Mouse (Mus musculus) bone marrow, adult 2 months (tissue): Measurements from ENCODE around the gene Lnx1. TPM values are rescaled to one million over a fixed set of nuclear protein-coding genes. Genes with fewer than 3 reads are reported as not detected.

Experiments used
- H3K27ac ChIP-seq: fragments of 200-500 bp; 2 replicates; pipeline ENCODE4 v1.5.1; 2012; ENCODE audit warnings: low read depth, mild to moderate bottlenecking, control low read depth, inconsistent platforms, low read length; ENCODE audit not compliant: control insufficient read depth, poor library complexity, insufficient read depth
- H3K4me1 ChIP-seq: fragments of 200-500 bp; 2 replicates; pipeline ENCODE4 v1.6.1; 2011; ENCODE audit warnings: low read length; ENCODE audit not compliant: control insufficient read depth, insufficient read depth
- H3K4me3 ChIP-seq: fragments of 200-500 bp; replicated peaks from 2 replicates; pipeline ENCODE3; 2011; ENCODE audit warnings: mild to moderate bottlenecking, low read depth, low read length, control low read depth; ENCODE audit not compliant: control insufficient read depth
- CTCF ChIP-seq: fragments of 200-500 bp; IDR thresholded peaks from 2 replicates; pipeline ENCODE4 v1.5.1; 2011; ENCODE audit warnings: low read length, control low read depth; ENCODE audit not compliant: control insufficient read depth, insufficient read depth
- POLR2A ChIP-seq: fragments of 200-500 bp; IDR thresholded peaks from 2 replicates; pipeline ENCODE4 v1.6.1; 2011; ENCODE audit warnings: low read depth, mild to moderate bottlenecking, control low read depth, low read length, borderline replicate concordance; ENCODE audit not compliant: control insufficient read depth
- WGBS: fragments of 180-500 bp; shearing (Covaris S2); methylation state at CpG from one replicate; pipeline ENCODE4 v1.1.7; 2018; 5-methylcytosine and 5-hydroxymethylcytosine counted together
- polyA plus RNA-seq: library from polyadenylated mRNA; stranded (reverse); fragments of >200 nt; gene quantifications from 2 replicates; pipeline ENCODE4 v1.2.4, GENCODE M21; 2011; ENCODE audit warnings: low replicate concordance; ENCODE audit not compliant: missing spikeins, insufficient read depth, insufficient read length

Lnx1 gene
- polyA plus RNA-seq, 1 experiment, result not detected

DNA sequence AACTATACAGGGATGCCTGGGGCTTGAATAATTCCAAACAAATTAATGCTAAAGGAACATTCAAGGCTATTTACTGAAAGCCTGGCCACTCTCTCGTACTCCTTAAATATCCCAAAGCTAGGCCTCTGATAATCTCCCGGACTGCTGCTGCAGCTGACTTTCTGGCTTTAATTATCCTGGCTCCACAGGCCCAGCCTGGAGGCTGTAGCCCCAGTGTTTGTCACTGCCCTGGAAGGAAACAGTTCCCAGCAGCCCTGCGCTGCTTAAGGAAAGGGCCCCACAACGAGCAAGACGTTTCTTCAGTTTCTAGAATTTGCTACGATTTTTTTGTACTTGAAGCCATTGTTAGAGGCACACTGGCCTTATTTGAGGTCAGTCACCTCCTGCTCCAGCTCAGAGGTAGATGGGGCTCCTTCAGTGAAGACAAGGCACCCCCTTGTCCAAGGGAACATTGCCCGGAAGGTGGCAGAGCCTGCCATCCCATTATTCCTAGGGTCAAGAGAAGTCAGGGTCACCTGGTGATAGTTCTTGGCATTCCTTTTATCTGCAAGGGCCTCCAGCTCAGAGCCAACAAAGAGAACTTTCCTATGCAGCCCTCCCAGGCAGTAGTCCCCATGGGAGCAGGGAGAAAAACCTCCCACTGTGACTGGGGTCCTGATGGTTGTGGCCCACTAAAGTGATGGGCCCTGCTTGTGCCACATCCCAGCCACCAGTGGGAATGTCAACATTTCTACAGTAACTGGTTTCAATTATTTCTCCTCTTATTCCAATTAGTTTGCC is 80.8 kb downstream of the Lnx1 start:
- Histone ChIP-seq H3K4me3 (no peak overlapping the region), H3K4me1 (no peaks in the 10 kb centered on the region), H3K27ac (no peak overlapping the region)
- TF ChIP-seq CTCF (no peak), POLR2A (no peak)
- 87% methylated on average over 7 of the region's 7 CpGs for WGBS

DNA sequence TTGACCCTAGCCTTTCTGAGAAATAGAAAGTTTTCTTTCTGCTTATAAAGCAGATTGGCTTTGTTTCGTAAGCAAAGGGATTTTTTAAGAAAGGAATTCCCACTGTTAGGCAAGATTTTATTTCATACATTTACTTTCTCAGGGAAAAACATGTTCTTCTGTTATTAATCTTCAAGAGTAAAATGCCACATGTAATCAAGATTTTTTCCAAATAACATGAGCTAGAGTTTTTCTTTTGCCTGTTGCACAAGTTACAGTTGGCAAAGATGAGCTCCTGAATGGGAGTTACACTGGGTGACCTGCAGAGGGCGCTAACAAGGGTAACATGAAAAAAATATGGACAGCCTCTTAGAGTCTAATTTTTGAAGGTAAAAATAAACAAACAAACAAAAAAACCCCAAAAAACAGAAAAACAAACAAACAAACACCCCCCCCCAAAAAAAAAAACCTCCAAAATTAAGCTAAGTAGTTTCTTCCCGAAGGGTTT is 84.1 kb downstream of the Lnx1 start:
- no peak for TF ChIP-seq CTCF
- TF ChIP-seq POLR2A, result no peak
- no peaks in the 10 kb centered on the region for H3K4me1 ChIP-seq
- 56% methylated on average over 3 of the region's 3 CpGs for WGBS
- no peak overlapping the region for H3K27ac ChIP-seq
- no peak overlapping the region for H3K4me3 ChIP-seq

GRCm38 (mm10) chr5:74617816-74618572 is 84.7 kb downstream of the Lnx1 start:
- Histone ChIP-seq H3K4me3 (no peak overlapping the region), H3K27ac (no peak overlapping the region), H3K4me1 (no peaks in the 10 kb centered on the region)
- TF ChIP-seq POLR2A, result no peak
- no peak for TF ChIP-seq CTCF
- 74% methylated on average over 13 of the region's 13 CpGs for WGBS

DNA sequence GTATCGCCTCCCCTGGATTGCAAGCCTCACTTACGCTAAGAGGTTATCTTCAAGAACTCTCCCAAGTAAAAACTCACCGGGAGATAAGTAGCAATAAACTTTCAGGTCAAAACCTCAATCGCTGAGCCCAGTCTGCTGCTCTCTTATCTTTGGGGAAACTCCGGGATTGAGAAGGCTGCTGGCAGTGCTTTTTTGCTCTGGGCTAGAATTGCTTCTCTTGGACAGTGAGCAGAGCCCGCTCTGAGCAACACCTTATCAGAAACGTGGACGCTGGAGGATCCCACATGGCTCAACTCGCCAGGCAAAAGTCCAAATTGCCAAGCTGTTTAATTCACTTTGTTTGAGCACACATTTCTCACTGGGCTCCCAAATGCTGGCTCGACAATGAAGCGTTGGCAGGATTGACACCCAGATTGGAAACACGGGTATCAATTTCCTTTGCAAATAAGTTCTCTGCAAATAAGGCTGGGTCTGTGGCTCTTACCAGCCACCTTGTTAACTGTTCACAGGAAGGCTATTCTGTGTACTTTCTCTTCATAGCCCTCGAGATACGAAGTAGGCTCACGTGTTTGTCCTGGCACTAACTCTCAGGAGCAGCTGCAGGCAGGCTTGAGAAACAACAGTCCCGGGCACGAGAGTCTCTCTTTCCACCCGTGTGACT is 89.1 kb downstream of the Lnx1 start:
- 73% methylated on average over 18 of the region's 18 CpGs for WGBS

DNA sequence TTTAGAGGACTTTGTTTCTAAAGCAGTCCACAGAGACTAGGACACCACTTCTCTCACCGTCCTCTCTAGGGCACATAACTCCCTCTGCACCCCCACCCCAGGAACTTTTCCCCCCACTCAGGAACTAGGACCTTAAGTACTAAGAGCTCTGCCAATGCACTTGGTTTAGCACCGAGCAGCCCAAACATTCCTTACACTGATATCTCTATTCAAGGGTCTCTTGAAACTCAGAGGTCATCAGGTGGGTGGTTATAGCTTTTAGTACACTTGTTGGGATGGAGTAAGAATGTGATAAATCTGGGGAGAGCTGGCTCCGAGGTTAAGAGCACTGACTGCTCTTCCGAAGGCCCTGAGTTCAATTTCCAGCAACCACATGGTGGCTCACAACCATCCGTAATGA is 90.0 kb downstream of the Lnx1 start:
- Histone ChIP-seq H3K4me3 (no peak overlapping the region), H3K27ac (no peak overlapping the region), H3K4me1 (no peaks in the 10 kb centered on the region)
- WGBS, result 78% methylated on average over 5 of the region's 5 CpGs
- TF ChIP-seq POLR2A (no peak), CTCF (no peak)

More for the DNA sequence above, 89.1 kb downstream of the Lnx1 start:
- Histone ChIP-seq H3K27ac (no peak overlapping the region), H3K4me3 (no peak overlapping the region), H3K4me1 (no peaks in the 10 kb centered on the region)
- TF ChIP-seq CTCF (no peak), POLR2A (no peak)

GRCm38 (mm10) chr5:74610511-74610910 is 92.2 kb downstream of the Lnx1 start:
- no peak overlapping the region for H3K27ac ChIP-seq
- WGBS, result 85% methylated on average over 10 of the region's 10 CpGs
- no peak for TF ChIP-seq POLR2A
- no peak for TF ChIP-seq CTCF
- no peaks in the 10 kb centered on the region for H3K4me1 ChIP-seq
- no peak overlapping the region for H3K4me3 ChIP-seq

GRCm38 (mm10) chr5:74606213-74606612 is 96.5 kb downstream of the Lnx1 start:
- Histone ChIP-seq H3K27ac (no peak overlapping the region), H3K4me1 (no peaks in the 10 kb centered on the region), H3K4me3 (no peak overlapping the region)
- WGBS, result 85% methylated on average over 8 of the region's 8 CpGs
- TF ChIP-seq POLR2A (no peak), CTCF (no peak)

DNA sequence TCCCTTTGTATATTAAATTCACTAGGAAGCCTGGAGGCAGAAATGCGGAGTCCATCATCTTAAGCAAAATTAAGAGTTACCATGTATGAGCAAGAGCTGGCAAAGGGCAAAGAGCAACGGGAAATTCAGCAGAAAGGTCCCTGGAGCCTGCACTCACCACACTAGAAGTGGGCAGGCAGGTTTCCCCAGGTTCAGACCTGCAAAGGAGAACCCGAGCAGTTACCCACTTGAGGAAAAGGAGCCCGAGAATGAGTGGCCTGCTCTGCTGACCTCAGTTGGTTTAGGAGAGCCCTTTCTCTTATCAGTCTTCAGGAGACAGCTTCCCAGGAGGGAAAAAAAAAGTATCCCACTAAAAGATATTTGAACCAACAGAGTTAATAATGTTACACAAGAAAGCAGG is 99.4 kb downstream of the Lnx1 start:
- H3K4me1 ChIP-seq, result no peaks in the 10 kb centered on the region
- H3K4me3 ChIP-seq, result no peak overlapping the region
- no peak for TF ChIP-seq POLR2A
- 81% methylated on average over 4 of the region's 4 CpGs for WGBS
- H3K27ac ChIP-seq, result no peak overlapping the region
